Mouse (Mus musculus) heart, postnatal 0 days (tissue): ENCODE measurements around the gene Ccdc85b.

Experiments
- CTCF ChIP-seq: IDR thresholded peaks from 2 replicates; pipeline ENCODE4 v1.5.1; 2016; ENCODE audit warnings: antibody characterized with exemption, control low read depth, low read depth
- EP300 ChIP-seq: IDR thresholded peaks from 2 replicates; pipeline ENCODE4 v1.6.1; 2016; ENCODE audit warnings: antibody characterized with exemption, low read depth

- no peak for TF ChIP-seq CTCF
- no peak for TF ChIP-seq EP300
Observed at GRCm38 (mm10) chr19:5429219-5429618, 28.5 kb downstream of the Ccdc85b start.
